Mouse (Mus musculus) brain, embryonic 18.5 days (tissue): ENCODE measurements around the gene Daam2.
"Not testable (repeated sequence)": the region's sequence is repeated elsewhere in the genome, so short reads cannot be mapped to it uniquely, and the experiment has no call there.

Experiments
- DNase-seq: peaks from one replicate; pipeline ENCODE4 v3.0.0-alpha.2; 2012; ENCODE audit warnings: low read depth, low spot score

The Daam2 gene

GRCm38 (mm10) chr17:49484435-49484834, 79.7 kb downstream of the Daam2 start:
- peak; percentile 8 for DNase-seq

- DNase-seq = no peak
These were observed 82.3 kb downstream of the Daam2 start for GRCm38 (mm10) chr17:49481876-49482275.

- no peak for DNase-seq
These were observed 86.8 kb downstream of the Daam2 start for GRCm38 (mm10) chr17:49477370-49477769.

- DNase-seq = no peak
These were observed 89.0 kb downstream of the Daam2 start for GRCm38 (mm10) chr17:49475174-49475573.

GRCm38 (mm10) chr17:49474051-49474450, 90.1 kb downstream of the Daam2 start:
- DNase-seq = no peak

GRCm38 (mm10) chr17:49472626-49473025, 91.5 kb downstream of the Daam2 start:
- DNase-seq = no peak

GRCm38 (mm10) chr17:49468223-49468622, 95.9 kb downstream of the Daam2 start:
- DNase-seq = no peak

GRCm38 (mm10) chr17:49464884-49465283, 99.3 kb downstream of the Daam2 start:
- no peak for DNase-seq

- no peak for DNase-seq
These were observed 105.8 kb downstream of the Daam2 start for GRCm38 (mm10) chr17:49458386-49458785.

- no peak for DNase-seq
These were observed 106.3 kb downstream of the Daam2 start for GRCm38 (mm10) chr17:49457833-49458232.

GRCm38 (mm10) chr17:49456334-49456733, 107.8 kb downstream of the Daam2 start:
- no peak for DNase-seq

GRCm38 (mm10) chr17:49450922-49451321, 113.2 kb downstream of the Daam2 start:
- DNase-seq = no peak

- no peak for DNase-seq
These were observed 114.9 kb downstream of the Daam2 start for GRCm38 (mm10) chr17:49449230-49449608.

- no peak for DNase-seq
These were observed 115.4 kb downstream of the Daam2 start for GRCm38 (mm10) chr17:49448570-49449229.

- DNase-seq = not testable (repeated sequence)
These were observed 121.3 kb downstream of the Daam2 start for GRCm38 (mm10) chr17:49442841-49443240.

- DNase-seq = no peak
These were observed 123.6 kb downstream of the Daam2 start for GRCm38 (mm10) chr17:49440331-49441130.

GRCm38 (mm10) chr17:49439706-49440105, 124.4 kb downstream of the Daam2 start:
- DNase-seq = no peak

- DNase-seq = no peak
These were observed 125.1 kb downstream of the Daam2 start for GRCm38 (mm10) chr17:49438822-49439574.

GRCm38 (mm10) chr17:49437306-49437705, 126.8 kb downstream of the Daam2 start:
- not testable (repeated sequence) for DNase-seq

- no peak for DNase-seq
These were observed 127.5 kb downstream of the Daam2 start for GRCm38 (mm10) chr17:49436631-49437030.

- no peak for DNase-seq
These were observed 129.1 kb downstream of the Daam2 start for GRCm38 (mm10) chr17:49435081-49435480.

GRCm38 (mm10) chr17:49434236-49434635, 129.9 kb downstream of the Daam2 start:
- DNase-seq = no peak
